ENCODE assay signal across 8 mouse cellular contexts in the genomic region with DNA sequence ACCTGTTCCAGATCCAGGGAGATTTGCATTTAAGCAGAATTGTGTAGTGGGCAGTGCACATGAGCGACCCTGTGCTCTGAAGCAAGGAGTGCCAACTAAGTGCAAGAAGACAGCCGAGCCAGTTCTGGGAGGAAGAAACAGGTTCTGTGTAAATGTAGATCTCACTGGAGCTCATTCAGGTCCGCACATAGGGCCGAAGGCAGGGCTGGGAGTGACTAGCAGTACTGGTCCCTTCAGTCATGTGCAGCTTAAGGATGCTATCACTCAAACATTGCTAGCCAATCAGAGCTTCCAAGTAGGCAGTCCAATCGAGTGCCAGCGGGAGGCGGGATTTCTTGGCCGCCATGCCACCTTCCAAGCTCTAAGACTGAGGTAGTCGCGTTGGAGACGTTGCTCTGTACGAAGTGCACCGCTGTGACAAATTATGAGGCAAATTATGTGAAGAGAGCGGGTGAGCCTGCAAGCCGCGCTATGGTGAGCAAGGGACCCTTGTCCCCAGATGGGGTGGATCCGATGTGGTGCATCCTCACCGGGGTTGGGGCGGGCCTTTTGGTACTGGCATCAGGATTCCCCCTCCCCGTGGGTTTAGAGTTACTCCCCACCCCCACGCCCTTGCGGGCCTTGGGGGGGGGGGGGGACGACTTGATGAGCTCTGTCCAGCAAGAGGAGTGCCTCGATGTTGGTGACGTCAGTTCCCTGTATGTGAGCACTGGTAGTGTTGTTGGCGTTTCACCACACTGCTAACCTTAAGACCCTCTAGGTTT. TPM values are rescaled to one million over a fixed set of nuclear protein-coding genes. Genes with fewer than 3 reads are reported as not detected.
A peak's percentile ranks its signal among the peaks of the same experiment; 100 is the strongest.
DNase-seq lines count a peak whose midpoint lies in the region; ATAC-seq lines count a peak whose summit lies in the region.

No protein-coding gene starts in this region.

- no peaks in the 10 kb centered on the region for H3K4me1 ChIP-seq in brown adipose tissue, adult 24 weeks (ENCODE audit: control insufficient read depth, insufficient read depth, insufficient read length, low read length)
- peaks cover 12% of the 10 kb centered on the region for H3K4me1 ChIP-seq in heart, embryonic 13.5 days
- peaks cover 20% of the 10 kb centered on the region for H3K4me1 ChIP-seq in liver, embryonic 12.5 days
- H3K4me1 ChIP-seq in stomach, embryonic 15.5 days = no peaks in the 10 kb centered on the region

- WGBS in heart, embryonic 13.5 days = under 1% methylated on average over 26 of the region's 26 CpGs
- WGBS in liver, embryonic 12.5 days (ENCODE audit: insufficient replicate concordance) = under 1% methylated on average over 26 of the region's 26 CpGs
- under 1% methylated on average over 25 of the region's 26 CpGs for WGBS in stomach, embryonic 15.5 days

- ATAC-seq in heart, embryonic 13.5 days (ENCODE audit: extremely low read depth, insufficient number of reproducible peaks, low FRiP score, low TSS enrichment) = peak; percentile 91
- peak; percentile 95 for ATAC-seq in liver, embryonic 12.5 days
- peak; percentile 97 for ATAC-seq in stomach, embryonic 15.5 days (ENCODE audit: insufficient read depth, low FRiP score, low read depth)

- peak overlapping the region; percentile 85 for H3K9ac ChIP-seq in heart, embryonic 13.5 days
- H3K9ac ChIP-seq in liver, embryonic 12.5 days = peak overlapping the region; percentile 71
- peak overlapping the region; percentile 65; the same call in 1 of the 2 replicates for H3K9ac ChIP-seq in stomach, embryonic 15.5 days

- H3K27ac ChIP-seq in brown adipose tissue, adult 24 weeks (replicated peaks; ENCODE audit: low read depth, low read length) = peak overlapping the region; percentile 67
- H3K27ac ChIP-seq in heart, embryonic 13.5 days (replicated peaks) = peak overlapping the region; percentile 95
- H3K27ac ChIP-seq in liver, embryonic 12.5 days = peak overlapping the region; percentile 89
- peak overlapping the region; percentile 99 for H3K27ac ChIP-seq in stomach, embryonic 15.5 days

- peaks cover 8% of the 10 kb centered on the region for H3K9me3 ChIP-seq in heart, embryonic 13.5 days
- no peaks in the 10 kb centered on the region for H3K9me3 ChIP-seq in liver, embryonic 12.5 days (replicated peaks)
- H3K9me3 ChIP-seq in stomach, embryonic 15.5 days = no peaks in the 10 kb centered on the region

- peak; percentile 94 for DNase-seq in CD4-positive, CD25-positive, alpha-beta regulatory T cell, adult 2 months (ENCODE audit: low read depth, low spot score)
- DNase-seq in fat pad, adult 2 months (ENCODE audit: extremely low read depth, low read depth, low spot score) = peak; percentile 46
- DNase-seq in kidney, postnatal 10 days = peak; percentile 92
- peak; percentile 82 for DNase-seq in natural killer cell, adult 2 months (ENCODE audit: low spot score in 2 of 2)

- no peaks in the 10 kb centered on the region for H3K27me3 ChIP-seq in heart, embryonic 13.5 days (replicated peaks)
- no peaks in the 10 kb centered on the region for H3K27me3 ChIP-seq in liver, embryonic 12.5 days (replicated peaks)
- H3K27me3 ChIP-seq in stomach, embryonic 15.5 days (replicated peaks) = no peaks in the 10 kb centered on the region

- H3K4me2 ChIP-seq in heart, embryonic 13.5 days = peak overlapping the region; percentile 87
- peak overlapping the region; percentile 80 for H3K4me2 ChIP-seq in liver, embryonic 12.5 days
- H3K4me2 ChIP-seq in stomach, embryonic 15.5 days = peak overlapping the region; percentile 94

- H3K4me3 ChIP-seq in brown adipose tissue, adult 24 weeks (ENCODE audit: insufficient read depth, low read depth, low read length) = peak overlapping the region; percentile 91
- peak overlapping the region; percentile 77 for H3K4me3 ChIP-seq in heart, embryonic 13.5 days
- H3K4me3 ChIP-seq in liver, embryonic 12.5 days = peak overlapping the region; percentile 67
- H3K4me3 ChIP-seq in stomach, embryonic 15.5 days (replicated peaks) = peak overlapping the region; percentile 72

- peaks cover 42% of the 10 kb centered on the region for H3K36me3 ChIP-seq in heart, embryonic 13.5 days
- H3K36me3 ChIP-seq in liver, embryonic 12.5 days = peaks cover 29% of the 10 kb centered on the region
- peaks cover 18% of the 10 kb centered on the region for H3K36me3 ChIP-seq in stomach, embryonic 15.5 days

RNA-seq across cellular contexts. Expression of a gene that starts 0.4 kb away (rescaled TPM):
- polyA plus RNA-seq in brown adipose tissue, adult 24 weeks (2012; ENCODE audit: insufficient read depth, insufficient read length, missing spikeins) = 5.3 and 7.2 TPM in 2 replicates
- polyA plus RNA-seq in heart, embryonic 13.5 days (2015; fragmentation: Nextera tagmentation; extraction: Ambion mirVana) = 5.0 and 5.7 TPM in 2 replicates
- 3.3 and 3.6 TPM in 2 replicates for polyA plus RNA-seq in liver, embryonic 12.5 days (2016; fragmentation: Nextera tagmentation; extraction: Ambion mirVana)
- polyA plus RNA-seq in stomach, embryonic 15.5 days (2015; fragmentation: Nextera tagmentation; extraction: Ambion mirVana) = 8.5 and 9.6 TPM in 2 replicates

RNA-seq across cellular contexts. Expression of a gene that starts 34.4 kb away (rescaled TPM):
- 5.0 and 7.3 TPM in 2 replicates for polyA plus RNA-seq in brown adipose tissue, adult 24 weeks (2012; ENCODE audit: insufficient read depth, insufficient read length, missing spikeins)
- polyA plus RNA-seq in heart, embryonic 13.5 days (2015; fragmentation: Nextera tagmentation; extraction: Ambion mirVana) = 5.5 TPM in 2 replicates
- polyA plus RNA-seq in liver, embryonic 12.5 days (2016; fragmentation: Nextera tagmentation; extraction: Ambion mirVana) = 7.7 and 9.0 TPM in 2 replicates
- polyA plus RNA-seq in stomach, embryonic 15.5 days (2015; fragmentation: Nextera tagmentation; extraction: Ambion mirVana) = 11.0 and 12.1 TPM in 2 replicates

RNA-seq across cellular contexts. Expression of a gene that starts 59.9 kb away (rescaled TPM):
- polyA plus RNA-seq in brown adipose tissue, adult 24 weeks (2012; ENCODE audit: insufficient read depth, insufficient read length, missing spikeins) = not detected in 2 replicates
- polyA plus RNA-seq in heart, embryonic 13.5 days (2015; fragmentation: Nextera tagmentation; extraction: Ambion mirVana) = not detected in 2 replicates
- polyA plus RNA-seq in liver, embryonic 12.5 days (2016; fragmentation: Nextera tagmentation; extraction: Ambion mirVana) = 0.08 and 0.15 TPM in 2 replicates
- polyA plus RNA-seq in stomach, embryonic 15.5 days (2015; fragmentation: Nextera tagmentation; extraction: Ambion mirVana) = 0.09 TPM in 1 of 2 replicates, not detected in the other

Comparison
In these comparisons a context has a peak if more than half of its experiments do, and no peak if none do; other contexts are left out.
1. Peak in every context shown above with its lines: DNase-seq, ATAC-seq, H3K4me3 ChIP-seq and H3K27ac ChIP-seq.